Mouse (Mus musculus): ENCODE results near the gene Hist1h1t. TPM values are rescaled to one million over a fixed set of nuclear protein-coding genes. Genes with fewer than 3 reads are reported as not detected.
A peak's percentile ranks its signal among the peaks of the same experiment; 100 is the strongest.

Hist1h1t gene
- total and polyA plus RNA-seq, 2 experiments from 2014 or later: 1.6 TPM; not detected in 1

DNA sequence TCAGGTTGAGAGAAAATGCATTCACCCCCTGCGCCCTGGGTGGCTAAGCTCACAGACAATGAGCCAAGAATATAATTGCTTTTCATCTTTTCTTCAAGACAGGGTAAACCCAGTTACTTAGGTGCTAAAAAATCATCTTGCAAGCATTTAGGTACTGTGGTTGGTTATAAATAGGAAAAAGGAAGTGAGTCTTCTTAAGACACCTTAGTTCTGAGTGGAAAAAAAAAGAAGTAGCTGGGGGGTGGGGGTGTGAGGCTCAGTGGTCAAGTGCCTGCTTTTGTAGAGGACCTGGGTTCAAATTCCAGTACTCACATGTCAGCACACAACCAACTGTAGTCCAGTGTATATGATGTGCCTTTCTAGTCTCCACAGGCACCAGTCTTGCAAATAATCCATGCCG lies 6.7 kb upstream of the Hist1h1t start:
- Histone ChIP-seq H3K9me3 (ENCODE audit: low read length) (no peaks in the 10 kb centered on the region), H3K27me3 (ENCODE audit: insufficient read depth, low read length) (no peaks in the 10 kb centered on the region), H3K4me2 (ENCODE audit: low read depth, low read length) (no peak overlapping the region), H3K36me3 (ENCODE audit: insufficient read depth, low read length) (no peaks in the 10 kb centered on the region), H3K4me3 (ENCODE audit: low read length) (no peak overlapping the region), H3K4me1 (ENCODE audit: insufficient read depth, low read length) (no peaks in the 10 kb centered on the region; the same call in 1 of the 2 replicates), H3K27ac (no peak overlapping the region), H3K9ac (replicated peaks; ENCODE audit: low read length) (no peak overlapping the region)
- DNase-seq (ENCODE audit: low spot score) (no peak), ATAC-seq (no peak)
- no peak for TF ChIP-seq CTCF (IDR thresholded peaks at IDR 0.05; ENCODE audit: low read depth)
- 95% methylated on average over 2 of the region's 2 CpGs for WGBS

- ATAC-seq: no peak
- no peak overlapping the region for H3K4me3 ChIP-seq (ENCODE audit: low read length)
- no peak overlapping the region for H3K9ac ChIP-seq (replicated peaks; ENCODE audit: low read length)
Observed at GRCm38 (mm10) chr13:23689459-23689858, 6.2 kb upstream of the Hist1h1t start.

GRCm38 (mm10) chr13:23693856-23694440 lies 1.7 kb upstream of the Hist1h1t start:
- 82% methylated on average over 6 of the region's 6 CpGs for WGBS
- Histone ChIP-seq H3K4me1 (ENCODE audit: insufficient read depth, low read length) (no peaks in the 10 kb centered on the region), H3K27me3 (ENCODE audit: insufficient read depth, low read length) (no peaks in the 10 kb centered on the region), H3K9me3 (ENCODE audit: low read length) (no peaks in the 10 kb centered on the region), H3K36me3 (ENCODE audit: insufficient read depth, low read length) (no peaks in the 10 kb centered on the region), H3K9ac (replicated peaks; ENCODE audit: low read length) (no peak overlapping the region), H3K4me3 (ENCODE audit: low read length) (no peak overlapping the region), H3K4me2 (ENCODE audit: low read depth, low read length) (no peak overlapping the region), H3K27ac (no peak overlapping the region)
- no peak for TF ChIP-seq CTCF (IDR thresholded peaks at IDR 0.05; ENCODE audit: low read depth)
- ATAC-seq (no peak), DNase-seq (ENCODE audit: low spot score) (no peak)

More at GRCm38 (mm10) chr13:23689459-23689858, 6.2 kb upstream of the Hist1h1t start:
- Histone ChIP-seq H3K4me1 (ENCODE audit: insufficient read depth, low read length) (no peaks in the 10 kb centered on the region; the same call in 1 of the 2 replicates), H3K9me3 (ENCODE audit: low read length) (no peaks in the 10 kb centered on the region), H3K4me2 (ENCODE audit: low read depth, low read length) (no peak overlapping the region), H3K27me3 (ENCODE audit: insufficient read depth, low read length) (no peaks in the 10 kb centered on the region), H3K36me3 (ENCODE audit: insufficient read depth, low read length) (no peaks in the 10 kb centered on the region), H3K27ac (no peak overlapping the region)
- no peak for DNase-seq (ENCODE audit: low spot score)
- WGBS: 74% methylated on average over 2 of the region's 2 CpGs
- no peak for TF ChIP-seq CTCF (IDR thresholded peaks at IDR 0.05; ENCODE audit: low read depth)

- TF ChIP-seq CTCF (IDR thresholded peaks at IDR 0.05; ENCODE audit: low read depth): no peak
- ATAC-seq (no peak), DNase-seq (ENCODE audit: low spot score) (no peak)
- Histone ChIP-seq H3K4me1 (ENCODE audit: insufficient read depth, low read length) (no peaks in the 10 kb centered on the region), H3K9me3 (ENCODE audit: low read length) (no peaks in the 10 kb centered on the region), H3K27ac (no peak overlapping the region), H3K36me3 (ENCODE audit: insufficient read depth, low read length) (no peaks in the 10 kb centered on the region), H3K4me3 (ENCODE audit: low read length) (no peak overlapping the region), H3K4me2 (ENCODE audit: low read depth, low read length) (no peak overlapping the region), H3K27me3 (ENCODE audit: insufficient read depth, low read length) (no peaks in the 10 kb centered on the region), H3K9ac (replicated peaks; ENCODE audit: low read length) (no peak overlapping the region)
- WGBS: 96% methylated on average over 9 of the region's 9 CpGs
Observed at GRCm38 (mm10) chr13:23694956-23695355, 658 bp upstream of the Hist1h1t start.

DNA sequence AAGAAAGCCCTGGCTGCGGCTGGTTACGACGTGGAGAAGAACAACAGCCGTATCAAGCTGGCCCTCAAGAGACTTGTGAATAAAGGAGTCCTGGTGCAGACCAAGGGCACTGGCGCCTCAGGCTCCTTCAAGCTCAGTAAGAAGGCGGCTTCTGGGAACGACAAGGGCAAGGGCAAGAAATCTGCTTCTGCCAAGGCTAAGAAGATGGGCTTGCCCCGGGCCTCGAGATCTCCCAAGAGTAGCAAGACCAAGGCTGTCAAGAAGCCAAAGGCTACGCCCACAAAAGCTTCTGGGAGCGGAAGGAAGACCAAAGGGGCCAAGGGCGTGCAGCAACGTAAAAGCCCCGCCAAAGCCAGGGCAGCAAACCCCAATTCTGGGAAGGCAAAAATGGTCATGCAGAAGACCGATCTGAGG lies 454 bp downstream of the Hist1h1t start:
- no peak for TF ChIP-seq CTCF (IDR thresholded peaks at IDR 0.05; ENCODE audit: low read depth)
- no peak overlapping the region for H3K9ac ChIP-seq (replicated peaks; ENCODE audit: low read length)
- no peaks in the 10 kb centered on the region for H3K4me1 ChIP-seq (ENCODE audit: insufficient read depth, low read length)
- no peak for ATAC-seq
- no peaks in the 10 kb centered on the region for H3K27me3 ChIP-seq (ENCODE audit: insufficient read depth, low read length)
- no peak for DNase-seq (ENCODE audit: low spot score)
- WGBS: 67% methylated on average over 15 of the region's 15 CpGs
- no peaks in the 10 kb centered on the region for H3K9me3 ChIP-seq (ENCODE audit: low read length)
- no peak overlapping the region for H3K27ac ChIP-seq
- H3K4me3 ChIP-seq (ENCODE audit: low read length): no peak overlapping the region
- no peaks in the 10 kb centered on the region for H3K36me3 ChIP-seq (ENCODE audit: insufficient read depth, low read length)
- no peak overlapping the region for H3K4me2 ChIP-seq (ENCODE audit: low read depth, low read length)

DNA sequence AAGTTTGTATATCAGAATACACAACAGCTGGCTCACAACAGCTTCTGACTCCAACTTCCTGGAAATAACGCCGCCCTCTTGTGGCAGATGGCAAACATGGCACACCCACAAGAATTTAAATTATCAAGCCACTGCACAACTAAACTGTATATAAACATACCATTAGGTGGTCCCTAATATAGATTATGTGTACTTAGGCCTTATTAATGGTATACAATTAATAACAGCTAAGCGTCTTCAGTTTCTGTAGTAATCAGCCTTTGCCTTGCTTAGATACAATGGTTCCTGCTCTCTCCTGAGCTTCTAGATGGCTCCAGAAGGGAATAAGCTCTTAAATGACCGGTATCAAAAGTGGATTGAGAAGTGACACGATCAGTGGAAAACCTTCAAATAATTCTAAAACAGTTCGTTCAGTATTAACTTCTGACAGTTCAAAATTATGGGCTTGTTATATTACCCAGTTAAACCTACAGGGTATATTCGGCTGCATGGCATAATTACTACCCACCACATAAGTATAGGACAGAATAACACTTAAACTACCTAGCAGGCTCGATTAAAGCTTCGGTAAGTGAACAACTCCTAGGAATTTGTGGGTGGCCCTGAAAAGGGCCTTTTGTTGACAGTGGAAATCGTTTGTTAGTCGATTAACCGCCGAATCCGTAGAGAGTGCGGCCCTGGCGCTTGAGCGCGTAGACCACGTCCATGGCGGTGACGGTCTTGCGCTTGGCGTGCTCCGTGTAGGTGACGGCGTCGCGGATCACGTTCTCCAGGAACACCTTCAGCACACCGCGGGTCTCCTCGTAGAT lies 2.1 kb downstream of the Hist1h1t start:
- TF ChIP-seq CTCF (IDR thresholded peaks at IDR 0.05; ENCODE audit: low read depth): peak; percentile 84
- H3K9me3 ChIP-seq (ENCODE audit: low read length): no peaks in the 10 kb centered on the region
- no peaks in the 10 kb centered on the region for H3K4me1 ChIP-seq (ENCODE audit: insufficient read depth, low read length)
- DNase-seq (ENCODE audit: low spot score) (peak; percentile 83), ATAC-seq (peak; percentile 88)
- H3K27ac ChIP-seq: peak overlapping the region; percentile 87
- H3K27me3 ChIP-seq (ENCODE audit: insufficient read depth, low read length): no peaks in the 10 kb centered on the region
- under 1% methylated on average over 22 of the region's 32 CpGs for WGBS
- no peaks in the 10 kb centered on the region for H3K36me3 ChIP-seq (ENCODE audit: insufficient read depth, low read length)
- H3K9ac ChIP-seq (replicated peaks; ENCODE audit: low read length): peak overlapping the region; percentile 55
- peak overlapping the region; percentile 78 for H3K4me2 ChIP-seq (ENCODE audit: low read depth, low read length)
- H3K4me3 ChIP-seq (ENCODE audit: low read length): peak overlapping the region; percentile 43

GRCm38 (mm10) chr13:23698300-23698693 lies 2.7 kb downstream of the Hist1h1t start, which contains the start of gene Hist1h4c:
Gene Hist1h4c (minus strand): TSS chr13:23698454.
- H3K4me1 ChIP-seq (ENCODE audit: insufficient read depth, low read length): no peaks in the 10 kb centered on the region
- WGBS: 0% methylated on average over 20 of the region's 22 CpGs
- peak within 1 kb of the TSS; percentile 55 for H3K9ac ChIP-seq (replicated peaks; ENCODE audit: low read length)
- H3K27me3 ChIP-seq (ENCODE audit: insufficient read depth, low read length): no peaks in the 10 kb centered on the region
- ATAC-seq (peak; percentile 98), DNase-seq (ENCODE audit: low spot score) (peak; percentile 99)
- peak within 1 kb of the TSS; percentile 43 for H3K4me3 ChIP-seq (ENCODE audit: low read length)
- H3K9me3 ChIP-seq (ENCODE audit: low read length): no peaks in the 10 kb centered on the region
- peak within 1 kb of the TSS; percentile 87 for H3K27ac ChIP-seq
- H3K4me2 ChIP-seq (ENCODE audit: low read depth, low read length): peak within 1 kb of the TSS; percentile 78
- TF ChIP-seq CTCF (IDR thresholded peaks at IDR 0.05; ENCODE audit: low read depth): peak; percentile 39; the same call in 1 of the 2 replicates
- H3K36me3 ChIP-seq (ENCODE audit: insufficient read depth, low read length): no peaks in the 10 kb centered on the region

Data from hindbrain, postnatal 0 days (tissue).